Mouse (Mus musculus): ENCODE measurements around the gene Nfyc. TPM values are rescaled to one million over a fixed set of nuclear protein-coding genes. Genes with fewer than 3 reads are reported as not detected.

Gene Nfyc
- total RNA-seq, 1 experiment, result 62.0 TPM

- H3K9ac ChIP-seq (ENCODE audit: insufficient read depth, low read depth, low read length, poor library complexity, severe bottlenecking), result no peak overlapping the region
- H3K36me3 ChIP-seq (ENCODE audit: control insufficient read depth, insufficient read depth, low read length, poor library complexity, severe bottlenecking), result no peaks in the 10 kb centered on the region
- no peak overlapping the region for H3K27ac ChIP-seq (ENCODE audit: insufficient read depth, low read depth, low read length, poor library complexity, severe bottlenecking)
- peak; percentile 51 for DNase-seq (ENCODE audit: low read depth, low spot score)
- no peak overlapping the region for H3K4me3 ChIP-seq (ENCODE audit: insufficient read depth in 1 of 2, low read depth in 1 of 2, low read length in 2 of 2, poor library complexity in 1 of 2, severe bottlenecking in 1 of 2)
- H3K4me1 ChIP-seq (ENCODE audit: control insufficient read depth in 2 of 2, insufficient read depth in 2 of 2, low read length in 2 of 2, poor library complexity in 1 of 2), result peaks cover 0 to 2% of the 10 kb centered on the region in 2 experiments; a peak in 1 of 4 replicates
- TF ChIP-seq ZC3H11A (IDR thresholded peaks at IDR 0.05; ENCODE audit: borderline replicate concordance, low read depth, low read length) (peak; percentile 43; the same call in 1 of the 2 replicates), ZNF384 (IDR thresholded peaks at IDR 0.05; ENCODE audit: low read depth, low read length) (no peak), MAFK (IDR thresholded peaks at IDR 0.05; ENCODE audit: insufficient read depth, low read depth, low read length) (no peak), HCFC1 (IDR thresholded peaks at IDR 0.05; ENCODE audit: borderline replicate concordance, insufficient read depth, low read length) (no peak)
- in situ Hi-C loops (cut with MboI; ENCODE audit: low sequenced_read_pairs in 2 of 2, unreplicated experiment in 2 of 2), result no loop called here
- no peaks in the 10 kb centered on the region for H3K9me3 ChIP-seq (ENCODE audit: control insufficient read depth, insufficient read depth, low read depth, low read length)
Observed at GRCm38 (mm10) chr4:120850946-120851345, 19.6 kb upstream of the Nfyc start.

- Histone ChIP-seq H3K27ac (ENCODE audit: insufficient read depth, low read depth, low read length, poor library complexity, severe bottlenecking) (no peak overlapping the region), H3K36me3 (ENCODE audit: control insufficient read depth, insufficient read depth, low read length, poor library complexity, severe bottlenecking) (no peaks in the 10 kb centered on the region), H3K9me3 (ENCODE audit: control insufficient read depth, insufficient read depth, low read depth, low read length) (no peaks in the 10 kb centered on the region), H3K4me3 (ENCODE audit: insufficient read depth in 1 of 2, low read depth in 1 of 2, low read length in 2 of 2, poor library complexity in 1 of 2, severe bottlenecking in 1 of 2) (no peak overlapping the region), H3K9ac (ENCODE audit: insufficient read depth, low read depth, low read length, poor library complexity, severe bottlenecking) (no peak overlapping the region), H3K4me1 (ENCODE audit: control insufficient read depth in 2 of 2, insufficient read depth in 2 of 2, low read length in 2 of 2, poor library complexity in 1 of 2) (peaks cover 0 to 2% of the 10 kb centered on the region in 2 experiments; a peak in 1 of 4 replicates)
- TF ChIP-seq ZNF384 (IDR thresholded peaks at IDR 0.05; ENCODE audit: low read depth, low read length) (no peak), MAFK (IDR thresholded peaks at IDR 0.05; ENCODE audit: insufficient read depth, low read depth, low read length) (no peak), HCFC1 (IDR thresholded peaks at IDR 0.05; ENCODE audit: borderline replicate concordance, insufficient read depth, low read length) (no peak), CHD2 (IDR thresholded peaks at IDR 0.05; ENCODE audit: low read depth, low read length) (no peak), ZC3H11A (IDR thresholded peaks at IDR 0.05; ENCODE audit: borderline replicate concordance, low read depth, low read length) (no peak)
- in situ Hi-C loops (cut with MboI; ENCODE audit: low sequenced_read_pairs in 2 of 2, unreplicated experiment in 2 of 2), result no loop called here
- no peak for DNase-seq (ENCODE audit: low read depth, low spot score)
Observed at GRCm38 (mm10) chr4:120849451-120849850, 18.1 kb upstream of the Nfyc start.

DNA sequence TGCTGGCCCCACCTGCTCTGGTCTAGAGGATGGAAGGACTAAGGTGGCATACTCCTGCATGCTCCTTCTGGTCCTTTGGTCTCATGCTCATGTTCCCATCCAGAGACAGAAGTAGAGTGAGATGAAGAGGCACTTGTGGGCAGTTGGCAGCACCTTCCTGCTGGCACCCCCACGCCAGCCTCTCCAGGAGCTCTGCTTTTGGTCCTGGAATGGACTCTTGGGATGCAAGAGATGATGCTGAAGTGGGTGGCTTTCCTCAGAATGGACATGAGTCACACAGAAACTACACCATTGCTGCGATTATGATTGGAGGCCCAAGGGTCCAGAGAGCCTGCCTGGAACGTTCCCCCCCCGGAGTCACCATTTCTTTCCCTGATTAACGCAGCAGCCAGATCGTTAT is 17.5 kb upstream of the Nfyc start:
- Histone ChIP-seq H3K36me3 (ENCODE audit: control insufficient read depth, insufficient read depth, low read length, poor library complexity, severe bottlenecking) (no peaks in the 10 kb centered on the region), H3K9ac (ENCODE audit: insufficient read depth, low read depth, low read length, poor library complexity, severe bottlenecking) (no peak overlapping the region), H3K4me1 (ENCODE audit: control insufficient read depth in 2 of 2, insufficient read depth in 2 of 2, low read length in 2 of 2, poor library complexity in 1 of 2) (peaks cover 0 to 2% of the 10 kb centered on the region in 2 experiments; a peak in 1 of 4 replicates), H3K4me3 (ENCODE audit: insufficient read depth in 1 of 2, low read depth in 1 of 2, low read length in 2 of 2, poor library complexity in 1 of 2, severe bottlenecking in 1 of 2) (no peak overlapping the region), H3K9me3 (ENCODE audit: control insufficient read depth, insufficient read depth, low read depth, low read length) (no peaks in the 10 kb centered on the region), H3K27ac (ENCODE audit: insufficient read depth, low read depth, low read length, poor library complexity, severe bottlenecking) (no peak overlapping the region)
- DNase-seq (ENCODE audit: low read depth, low spot score), result no peak
- TF ChIP-seq CHD2 (IDR thresholded peaks at IDR 0.05; ENCODE audit: low read depth, low read length) (no peak), MAFK (IDR thresholded peaks at IDR 0.05; ENCODE audit: insufficient read depth, low read depth, low read length) (no peak), ZC3H11A (IDR thresholded peaks at IDR 0.05; ENCODE audit: borderline replicate concordance, low read depth, low read length) (no peak), HCFC1 (IDR thresholded peaks at IDR 0.05; ENCODE audit: borderline replicate concordance, insufficient read depth, low read length) (no peak), ZNF384 (IDR thresholded peaks at IDR 0.05; ENCODE audit: low read depth, low read length) (no peak)
- in situ Hi-C loops (cut with MboI; ENCODE audit: low sequenced_read_pairs in 2 of 2, unreplicated experiment in 2 of 2), result no loop called here

GRCm38 (mm10) chr4:120845098-120845497 is 13.7 kb upstream of the Nfyc start:
- TF ChIP-seq MAFK (IDR thresholded peaks at IDR 0.05; ENCODE audit: insufficient read depth, low read depth, low read length) (no peak), HCFC1 (IDR thresholded peaks at IDR 0.05; ENCODE audit: borderline replicate concordance, insufficient read depth, low read length) (no peak), CHD2 (IDR thresholded peaks at IDR 0.05; ENCODE audit: low read depth, low read length) (no peak), ZNF384 (IDR thresholded peaks at IDR 0.05; ENCODE audit: low read depth, low read length) (no peak), ZC3H11A (IDR thresholded peaks at IDR 0.05; ENCODE audit: borderline replicate concordance, low read depth, low read length) (no peak)
- Histone ChIP-seq H3K4me3 (ENCODE audit: insufficient read depth in 1 of 2, low read depth in 1 of 2, low read length in 2 of 2, poor library complexity in 1 of 2, severe bottlenecking in 1 of 2) (no peak overlapping the region), H3K36me3 (ENCODE audit: control insufficient read depth, insufficient read depth, low read length, poor library complexity, severe bottlenecking) (no peaks in the 10 kb centered on the region), H3K27ac (ENCODE audit: insufficient read depth, low read depth, low read length, poor library complexity, severe bottlenecking) (no peak overlapping the region), H3K9ac (ENCODE audit: insufficient read depth, low read depth, low read length, poor library complexity, severe bottlenecking) (no peak overlapping the region), H3K9me3 (ENCODE audit: control insufficient read depth, insufficient read depth, low read depth, low read length) (no peaks in the 10 kb centered on the region), H3K4me1 (ENCODE audit: control insufficient read depth in 2 of 2, insufficient read depth in 2 of 2, low read length in 2 of 2, poor library complexity in 1 of 2) (peaks cover 0 to 2% of the 10 kb centered on the region in 2 experiments; a peak in 1 of 4 replicates)
- in situ Hi-C loops (cut with MboI; ENCODE audit: low sequenced_read_pairs in 2 of 2, unreplicated experiment in 2 of 2), result no loop called here
- DNase-seq (ENCODE audit: low read depth, low spot score), result no peak

Measured in ES-E14 (cell line).